Comparison of ENCODE assay signal across 9 mouse cellular contexts in the genomic region with DNA sequence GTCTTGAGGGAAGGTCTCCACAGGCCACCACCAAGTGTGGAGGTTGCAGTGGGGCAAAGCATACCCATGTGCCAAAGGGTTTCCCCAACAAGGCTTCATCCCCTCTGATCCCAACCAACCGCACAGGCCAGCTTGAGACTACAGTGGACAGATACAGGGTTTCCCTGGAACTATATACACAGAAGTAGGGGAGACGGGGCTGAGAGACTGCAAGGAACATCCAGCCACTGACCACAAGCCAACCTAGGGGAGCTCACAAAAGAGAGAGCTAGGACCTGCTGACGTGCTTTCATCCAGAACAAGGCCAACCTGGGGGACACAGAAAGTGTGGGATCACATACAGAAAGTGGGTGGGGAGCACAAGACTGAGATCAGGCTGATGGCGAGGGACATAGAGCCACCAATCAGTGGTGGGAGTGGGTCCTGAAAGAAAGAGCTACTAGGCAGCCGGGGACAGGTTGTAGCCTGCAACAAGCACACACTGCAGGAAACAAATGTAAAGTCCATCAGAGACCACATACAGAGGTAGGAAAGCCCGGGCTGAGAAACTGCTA. TPM values are rescaled to one million over a fixed set of nuclear protein-coding genes. Genes with fewer than 3 reads are reported as not detected.
DNase-seq lines count a peak whose midpoint lies in the region; ATAC-seq lines count a peak whose summit lies in the region.
"Had no signal": no experiment of that assay in that cellular context is flagged by ENCODE, and none has a peak within 500 bp of the region (broad histone marks: within the 10 kb centered on the region; RNA-seq: fewer than 3 reads in every experiment).

No protein-coding gene starts in this region.

- no peak for DNase-seq in kidney, postnatal 10 days
- DNase-seq in adipocyte (ENCODE audit: low spot score): peak; percentile 55
- no peak for DNase-seq in hindbrain, embryonic 10.5 days (ENCODE audit: low spot score)
- DNase-seq in ovary, postnatal 14 days (ENCODE audit: low spot score): no peak
- no peak for DNase-seq in embryo, embryonic 10 days (ENCODE audit: low spot score)
- DNase-seq in kidney, adult 8-10 months: no peak
- DNase-seq: left cerebral cortex, postnatal 4 days had no signal

- H3K4me2 ChIP-seq in kidney, embryonic 15.5 days: peak overlapping the region; percentile 81
- H3K4me2 ChIP-seq in midbrain, embryonic 12.5 days (replicated peaks): peak overlapping the region; percentile 94

- peaks cover 36% of the 10 kb centered on the region for H3K36me3 ChIP-seq in kidney, embryonic 15.5 days
- peaks cover 46% of the 10 kb centered on the region for H3K36me3 ChIP-seq in hindbrain, embryonic 10.5 days
- peaks cover 40% of the 10 kb centered on the region for H3K36me3 ChIP-seq in midbrain, embryonic 12.5 days

- H3K4me3 ChIP-seq in kidney, embryonic 15.5 days (replicated peaks): peak overlapping the region; percentile 91
- H3K4me3 ChIP-seq in hindbrain, embryonic 10.5 days: peak overlapping the region; percentile 100
- H3K4me3 ChIP-seq in midbrain, embryonic 12.5 days: peak overlapping the region; percentile 97

- H3K27me3 ChIP-seq in kidney, embryonic 15.5 days: no peaks in the 10 kb centered on the region
- H3K27me3 ChIP-seq in hindbrain, embryonic 10.5 days (ENCODE audit: insufficient read depth, poor library complexity, severe bottlenecking): no peaks in the 10 kb centered on the region
- H3K27me3 ChIP-seq in midbrain, embryonic 12.5 days: no peaks in the 10 kb centered on the region

- no peak for ATAC-seq in kidney, embryonic 15.5 days (replicated peaks; ENCODE audit: low FRiP score)
- ATAC-seq in midbrain, embryonic 12.5 days (ENCODE audit: low FRiP score, low read depth): no peak

- 11% methylated on average over 6 of the region's 6 CpGs for WGBS in kidney, embryonic 15.5 days
- 27% methylated on average over 6 of the region's 6 CpGs for WGBS in hindbrain, embryonic 10.5 days
- WGBS in midbrain, embryonic 12.5 days: 21% methylated on average over 6 of the region's 6 CpGs

- H3K9ac ChIP-seq in kidney, embryonic 15.5 days: peak overlapping the region; percentile 99
- H3K9ac ChIP-seq in midbrain, embryonic 12.5 days (replicated peaks): peak overlapping the region; percentile 98

- peak overlapping the region; percentile 98 for H3K27ac ChIP-seq in kidney, embryonic 15.5 days
- H3K27ac ChIP-seq in hindbrain, embryonic 10.5 days: peak overlapping the region; percentile 96
- peak overlapping the region; percentile 80 for H3K27ac ChIP-seq in midbrain, embryonic 12.5 days (replicated peaks)

- H3K4me1 ChIP-seq in kidney, embryonic 15.5 days: peaks cover 71% of the 10 kb centered on the region
- peaks cover 78% of the 10 kb centered on the region for H3K4me1 ChIP-seq in hindbrain, embryonic 10.5 days (replicated peaks)
- peaks cover 58% of the 10 kb centered on the region for H3K4me1 ChIP-seq in midbrain, embryonic 12.5 days

- no peaks in the 10 kb centered on the region for H3K9me3 ChIP-seq in kidney, embryonic 15.5 days (replicated peaks)
- no peaks in the 10 kb centered on the region for H3K9me3 ChIP-seq in hindbrain, embryonic 10.5 days
- no peaks in the 10 kb centered on the region for H3K9me3 ChIP-seq in midbrain, embryonic 12.5 days

RNA-seq across cellular contexts. Expression of a gene that starts 3.0 kb away (rescaled TPM):
- 95.3 and 103 TPM in 2 replicates for polyA plus RNA-seq in kidney, embryonic 15.5 days (2015; fragmentation: Nextera tagmentation; extraction: Ambion mirVana)
- polyA plus RNA-seq in hindbrain, embryonic 10.5 days (2016; fragmentation: Nextera tagmentation; extraction: Ambion mirVana): 93.2 and 97.8 TPM in 2 replicates
- 83.6 and 86.5 TPM in 2 replicates for polyA plus RNA-seq in midbrain, embryonic 12.5 days (2016; fragmentation: Nextera tagmentation; extraction: Ambion mirVana)

RNA-seq across cellular contexts. Expression of a gene that starts 18.1 kb away (rescaled TPM):
- polyA plus RNA-seq in kidney, embryonic 15.5 days (2015; fragmentation: Nextera tagmentation; extraction: Ambion mirVana): 78.6 and 83.2 TPM in 2 replicates
- polyA plus RNA-seq in hindbrain, embryonic 10.5 days (2016; fragmentation: Nextera tagmentation; extraction: Ambion mirVana): 77.0 and 77.1 TPM in 2 replicates
- polyA plus RNA-seq in midbrain, embryonic 12.5 days (2016; fragmentation: Nextera tagmentation; extraction: Ambion mirVana): 82.7 and 95.3 TPM in 2 replicates

RNA-seq across cellular contexts. Expression of a gene that starts 26.8 kb away (rescaled TPM):
- polyA plus RNA-seq in kidney, embryonic 15.5 days (2015; fragmentation: Nextera tagmentation; extraction: Ambion mirVana): 37.7 and 41.5 TPM in 2 replicates
- polyA plus RNA-seq in hindbrain, embryonic 10.5 days (2016; fragmentation: Nextera tagmentation; extraction: Ambion mirVana): 68.8 and 77.2 TPM in 2 replicates
- polyA plus RNA-seq in midbrain, embryonic 12.5 days (2016; fragmentation: Nextera tagmentation; extraction: Ambion mirVana): 60.4 and 67.0 TPM in 2 replicates

RNA-seq across cellular contexts. Expression of a gene that starts 27.1 kb away (rescaled TPM):
- polyA plus RNA-seq in kidney, embryonic 15.5 days (2015; fragmentation: Nextera tagmentation; extraction: Ambion mirVana): 22.8 and 26.2 TPM in 2 replicates
- polyA plus RNA-seq in hindbrain, embryonic 10.5 days (2016; fragmentation: Nextera tagmentation; extraction: Ambion mirVana): 13.7 and 18.7 TPM in 2 replicates
- polyA plus RNA-seq in midbrain, embryonic 12.5 days (2016; fragmentation: Nextera tagmentation; extraction: Ambion mirVana): 24.9 and 29.9 TPM in 2 replicates

RNA-seq across cellular contexts. Expression of a gene that starts 52.3 kb away (rescaled TPM):
- polyA plus RNA-seq in kidney, embryonic 15.5 days (2015; fragmentation: Nextera tagmentation; extraction: Ambion mirVana): 156 and 183 TPM in 2 replicates
- polyA plus RNA-seq in hindbrain, embryonic 10.5 days (2016; fragmentation: Nextera tagmentation; extraction: Ambion mirVana): 169 and 180 TPM in 2 replicates
- 180 and 194 TPM in 2 replicates for polyA plus RNA-seq in midbrain, embryonic 12.5 days (2016; fragmentation: Nextera tagmentation; extraction: Ambion mirVana)
